Mouse (Mus musculus): ENCODE measurements around the gene Nxpe5.
A peak's percentile ranks its signal among the peaks of the same experiment; 100 is the strongest.

The Nxpe5 gene

DNA sequence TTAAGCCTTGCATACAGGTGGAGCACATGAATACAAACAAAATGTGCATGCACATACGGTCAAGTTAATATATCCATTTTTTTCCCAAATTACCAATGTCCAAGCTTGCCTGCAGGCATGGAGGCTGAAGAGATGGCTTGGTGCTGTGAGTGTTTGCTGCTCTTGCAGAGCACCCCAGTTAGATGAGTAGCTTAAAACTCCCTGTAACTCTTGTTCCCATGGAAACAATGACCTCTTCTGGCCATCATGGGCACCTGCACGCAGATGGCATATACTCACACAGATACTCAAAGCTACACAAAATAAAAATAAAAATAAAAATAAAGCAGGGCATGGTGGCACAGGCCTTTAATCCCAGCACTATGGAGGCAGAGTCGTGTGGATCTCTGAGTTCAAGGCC is 27.4 kb downstream of the Nxpe5 start:
- DNase-seq (ENCODE audit: low read depth, low spot score) = no peak

DNA sequence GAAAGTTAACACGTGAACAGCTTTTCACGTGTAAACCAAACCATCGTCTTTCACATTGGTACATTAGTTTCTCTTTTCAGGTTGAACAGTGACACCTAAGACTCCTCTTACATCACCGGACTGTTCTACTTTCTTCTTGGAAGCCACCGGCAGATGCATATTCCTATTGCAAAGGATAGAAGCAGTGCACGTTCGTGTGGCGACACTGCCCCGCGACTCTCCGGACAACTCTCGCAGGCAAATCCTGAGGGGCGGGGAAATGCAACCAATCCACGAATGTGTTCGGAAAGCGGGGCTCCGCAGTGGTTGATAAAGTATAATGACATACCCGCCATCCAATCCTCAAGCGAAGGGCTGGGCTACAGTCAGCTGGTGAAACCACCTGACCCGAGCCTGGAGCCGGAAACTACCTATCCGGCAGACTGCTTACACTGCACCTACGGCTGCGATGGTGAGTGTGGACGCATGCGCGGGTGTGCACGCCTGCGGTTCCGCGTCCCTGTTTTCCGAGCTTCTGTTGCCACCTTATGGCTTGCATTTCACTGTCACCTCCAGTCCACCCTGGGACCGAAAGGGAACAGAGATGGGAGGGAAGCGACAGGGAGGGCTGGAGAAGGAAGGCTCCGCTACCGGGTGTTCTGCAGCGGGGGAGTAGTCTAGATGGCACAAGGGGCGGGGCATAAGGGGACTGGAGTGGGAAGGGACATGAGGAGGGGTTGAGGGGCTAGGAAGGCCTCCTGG is 29.8 kb downstream of the Nxpe5 start, which contains the start of gene Lamtor4:
Gene Lamtor4 (plus strand): TSS at position 130 of the 741 bp plus-strand sequence.
- DNase-seq (ENCODE audit: low read depth, low spot score) = peak; percentile 98

DNA sequence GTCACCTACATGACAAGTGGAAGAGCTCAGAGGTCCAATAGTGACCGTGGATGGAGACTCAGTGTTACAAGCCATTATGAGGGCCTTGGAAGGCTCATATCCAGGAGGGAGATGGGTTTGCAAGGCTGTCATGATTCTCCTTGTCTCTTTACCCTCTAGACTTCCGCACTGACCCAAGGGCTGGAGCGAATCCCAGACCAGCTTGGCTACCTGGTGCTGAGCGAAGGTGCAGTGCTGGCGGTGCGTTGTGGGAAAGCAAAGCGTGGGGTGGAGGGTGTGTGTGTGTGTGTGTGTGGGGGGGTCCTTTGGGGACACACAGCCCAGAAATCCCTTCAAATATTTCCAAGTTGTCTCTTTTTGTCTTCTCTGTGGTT is 30.4 kb downstream of the Nxpe5 start:
- DNase-seq (ENCODE audit: low read depth, low spot score) = no peak

DNA sequence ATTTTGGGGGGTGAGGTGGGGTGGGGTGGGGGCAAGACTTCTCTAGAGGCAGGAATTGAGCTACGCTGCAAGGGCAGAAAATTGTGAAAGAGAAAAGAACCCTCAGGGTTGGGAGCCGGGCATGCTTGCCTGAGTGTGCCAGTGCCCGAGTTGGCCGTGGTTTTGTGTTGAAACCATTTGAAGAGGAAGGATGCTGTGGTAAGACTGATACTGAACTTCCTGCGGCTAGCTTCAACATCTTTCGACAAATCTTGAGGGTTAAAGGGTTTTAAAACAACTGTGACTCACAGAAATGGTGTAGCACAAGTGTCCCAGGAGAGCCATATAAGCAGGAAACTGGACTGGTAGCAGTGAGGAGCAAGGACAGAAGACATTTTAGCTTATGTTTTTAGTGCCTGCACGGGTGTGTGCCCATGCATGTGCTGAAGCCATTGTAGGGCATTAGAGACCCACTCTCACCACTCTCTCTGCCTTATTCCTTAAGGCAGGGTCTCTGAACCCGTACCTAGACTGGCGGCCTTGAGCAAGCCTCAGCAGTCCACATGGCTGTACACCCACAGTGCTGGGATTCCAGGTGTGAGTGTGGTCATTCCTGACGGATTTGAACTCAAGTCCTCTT is 31.4 kb downstream of the Nxpe5 start:
- no peak for DNase-seq (ENCODE audit: low read depth, low spot score)

DNA sequence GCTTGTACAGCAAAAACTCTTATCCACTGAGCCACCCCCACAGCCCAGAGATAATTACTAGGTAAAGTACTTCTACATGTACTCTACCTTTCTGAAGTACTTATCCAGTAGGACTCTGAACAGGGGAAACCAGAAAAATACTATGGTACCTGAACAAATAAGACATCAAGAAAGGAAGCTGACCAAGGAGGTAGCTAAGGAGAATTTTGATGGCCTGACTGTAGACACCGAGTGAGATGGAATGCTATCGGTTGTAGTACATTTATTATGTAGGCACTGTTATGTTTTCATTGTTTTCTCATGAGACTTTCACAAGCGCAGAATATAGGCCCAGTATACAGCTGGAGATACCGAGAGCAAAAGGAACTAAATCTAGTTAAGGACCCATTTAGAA is 31.9 kb downstream of the Nxpe5 start:
- no peak for DNase-seq (ENCODE audit: low read depth, low spot score)

DNA sequence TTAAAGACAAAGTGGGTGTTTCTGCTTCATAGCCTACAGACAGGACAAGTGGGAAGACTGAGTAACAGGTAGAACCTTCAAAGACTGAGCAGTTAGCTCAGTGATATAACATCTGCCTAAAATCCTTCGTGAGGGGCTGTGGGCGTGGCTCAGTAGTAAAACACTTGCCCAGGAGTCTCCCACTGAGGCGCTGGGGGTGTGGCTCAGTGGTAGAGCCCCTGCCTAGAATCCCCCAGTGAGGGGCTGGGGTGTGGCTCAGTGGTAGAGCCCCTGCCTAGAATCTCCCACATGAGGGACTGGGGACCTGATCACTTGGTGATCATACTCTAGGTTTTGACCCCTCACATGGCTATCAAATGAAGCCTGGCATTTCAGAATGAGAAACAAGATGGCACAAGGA is 32.4 kb downstream of the Nxpe5 start:
- no peak for DNase-seq (ENCODE audit: low read depth, low spot score)

DNA sequence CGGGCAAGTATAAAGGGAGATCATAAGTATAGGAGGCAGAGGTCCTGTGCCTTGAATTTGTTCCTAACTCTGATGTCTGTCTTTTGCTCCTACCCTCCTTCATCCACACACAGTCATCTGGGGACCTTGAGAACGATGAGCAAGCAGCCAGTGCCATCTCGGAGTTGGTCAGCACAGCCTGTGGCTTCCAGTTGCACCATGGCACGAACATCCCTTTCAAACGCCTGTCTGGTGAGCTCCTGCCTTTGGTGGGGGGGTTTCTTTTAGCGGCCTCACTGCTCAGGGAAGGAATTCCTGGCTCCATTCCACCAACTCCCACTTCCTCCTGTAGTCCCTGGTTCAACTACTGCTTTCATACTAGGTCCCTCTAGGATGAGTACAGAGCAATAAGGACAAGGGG is 32.8 kb downstream of the Nxpe5 start:
- DNase-seq (ENCODE audit: low read depth, low spot score) = no peak

DNA sequence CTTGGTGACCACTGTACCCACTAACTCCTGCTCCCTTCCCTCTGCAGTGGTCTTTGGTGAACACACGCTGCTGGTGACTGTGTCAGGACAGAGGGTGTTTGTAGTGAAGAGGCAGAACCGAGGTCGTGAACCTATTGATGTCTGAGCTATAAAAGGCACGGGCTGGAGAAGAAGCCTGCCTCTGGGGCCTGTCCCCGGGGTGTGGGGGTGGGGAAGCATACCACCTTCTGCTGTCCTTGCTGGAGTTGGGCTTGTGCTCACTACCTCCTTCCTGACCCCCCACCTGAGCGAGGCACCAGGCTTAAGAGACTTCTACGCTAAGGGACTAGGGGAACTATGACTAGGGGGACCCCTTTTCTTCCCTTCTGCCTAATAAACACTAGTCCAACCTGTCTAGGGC is 33.3 kb downstream of the Nxpe5 start:
- no peak for DNase-seq (ENCODE audit: low read depth, low spot score)

DNA sequence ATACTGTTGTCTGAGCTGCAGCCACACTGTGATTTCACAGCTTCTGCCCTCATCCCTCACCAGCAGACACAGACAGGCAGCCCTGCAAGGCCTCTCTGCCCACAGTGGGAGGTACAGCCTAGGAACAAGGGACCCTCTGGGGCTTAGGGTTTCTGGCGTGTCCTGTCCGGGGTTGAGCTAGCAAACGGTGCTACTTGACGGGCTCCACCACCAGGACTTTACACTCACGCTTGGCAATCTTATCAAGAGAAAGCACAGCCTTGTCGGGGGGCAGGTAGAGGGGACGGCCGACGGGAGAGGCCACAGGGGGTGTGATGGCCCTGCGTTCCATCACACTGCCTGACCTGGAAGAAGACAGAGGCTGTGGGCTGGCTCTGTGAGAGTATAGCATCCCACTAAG is 34.4 kb downstream of the Nxpe5 start:
- no peak for DNase-seq (ENCODE audit: low read depth, low spot score)

DNA sequence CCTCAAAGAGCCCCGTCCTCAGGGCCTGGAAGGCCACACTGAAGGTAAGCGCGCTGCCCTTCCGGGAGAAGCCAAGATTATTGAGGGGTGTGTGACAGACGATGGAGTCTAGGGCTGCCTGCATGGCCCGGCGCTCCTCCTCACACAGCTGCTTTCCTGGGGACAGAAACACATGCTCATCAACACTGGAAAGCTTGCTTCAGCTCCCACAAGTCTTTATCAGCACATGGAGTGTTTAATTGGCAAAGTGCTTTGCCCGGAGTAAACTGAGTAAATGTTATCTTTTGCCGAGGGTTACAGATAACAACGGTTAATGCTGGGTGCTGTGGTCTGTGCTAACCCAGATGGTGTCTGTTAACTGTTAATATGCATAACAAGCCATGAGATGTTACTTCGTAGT is 35.1 kb downstream of the Nxpe5 start:
- DNase-seq (ENCODE audit: low read depth, low spot score) = no peak

DNA sequence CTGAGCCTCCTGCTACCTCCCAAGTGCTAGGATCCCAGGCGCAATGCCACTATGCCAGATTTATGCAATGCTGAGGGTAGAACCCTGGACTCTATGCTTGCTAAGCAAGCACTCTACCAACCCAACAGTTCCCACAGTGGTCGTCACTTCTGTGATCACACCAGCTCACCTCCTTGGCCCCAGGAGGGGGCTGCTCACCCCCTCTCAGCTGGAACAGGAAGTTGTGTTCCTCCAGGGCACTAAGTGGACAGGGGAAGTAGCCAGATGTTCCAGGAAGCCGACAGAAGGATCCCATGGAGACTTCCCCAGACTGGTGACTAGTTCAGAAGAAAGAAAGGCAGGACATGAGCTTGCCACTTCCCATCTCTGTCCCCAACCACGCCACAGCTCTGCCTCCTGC is 36.3 kb downstream of the Nxpe5 start:
- no peak for DNase-seq (ENCODE audit: low read depth, low spot score)

DNA sequence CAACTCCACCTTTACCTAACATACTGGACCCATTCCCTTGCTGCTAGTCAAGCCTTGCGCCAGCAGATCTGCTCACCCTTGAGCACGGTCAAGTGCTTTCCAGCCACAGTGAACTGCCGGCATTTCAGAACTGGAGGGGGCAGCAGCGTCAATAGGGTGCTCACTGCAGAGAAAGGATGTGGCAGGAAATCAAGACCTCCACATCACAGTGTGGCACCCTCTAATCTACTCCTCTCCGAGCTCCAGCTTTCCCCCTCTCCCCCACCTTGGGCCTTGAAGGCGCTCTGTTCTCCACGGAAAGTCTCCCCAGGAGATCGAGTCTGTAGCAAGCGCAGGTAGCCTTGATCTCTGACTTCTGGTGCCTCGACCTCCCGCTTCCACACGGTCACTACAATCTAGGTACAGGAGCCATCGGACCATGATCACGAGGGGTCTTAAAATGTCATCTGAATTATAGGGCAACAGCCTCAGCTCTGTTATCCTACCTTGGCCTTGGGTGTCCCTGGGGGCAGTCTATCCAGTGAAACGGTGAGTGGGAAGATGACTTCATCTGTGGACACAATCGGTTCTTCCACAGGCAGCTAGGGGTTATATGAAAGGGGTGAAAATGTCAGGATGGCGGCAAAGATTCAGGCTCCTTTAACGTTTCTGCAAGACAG is 37.0 kb downstream of the Nxpe5 start:
- no peak for DNase-seq (ENCODE audit: low read depth, low spot score)

DNA sequence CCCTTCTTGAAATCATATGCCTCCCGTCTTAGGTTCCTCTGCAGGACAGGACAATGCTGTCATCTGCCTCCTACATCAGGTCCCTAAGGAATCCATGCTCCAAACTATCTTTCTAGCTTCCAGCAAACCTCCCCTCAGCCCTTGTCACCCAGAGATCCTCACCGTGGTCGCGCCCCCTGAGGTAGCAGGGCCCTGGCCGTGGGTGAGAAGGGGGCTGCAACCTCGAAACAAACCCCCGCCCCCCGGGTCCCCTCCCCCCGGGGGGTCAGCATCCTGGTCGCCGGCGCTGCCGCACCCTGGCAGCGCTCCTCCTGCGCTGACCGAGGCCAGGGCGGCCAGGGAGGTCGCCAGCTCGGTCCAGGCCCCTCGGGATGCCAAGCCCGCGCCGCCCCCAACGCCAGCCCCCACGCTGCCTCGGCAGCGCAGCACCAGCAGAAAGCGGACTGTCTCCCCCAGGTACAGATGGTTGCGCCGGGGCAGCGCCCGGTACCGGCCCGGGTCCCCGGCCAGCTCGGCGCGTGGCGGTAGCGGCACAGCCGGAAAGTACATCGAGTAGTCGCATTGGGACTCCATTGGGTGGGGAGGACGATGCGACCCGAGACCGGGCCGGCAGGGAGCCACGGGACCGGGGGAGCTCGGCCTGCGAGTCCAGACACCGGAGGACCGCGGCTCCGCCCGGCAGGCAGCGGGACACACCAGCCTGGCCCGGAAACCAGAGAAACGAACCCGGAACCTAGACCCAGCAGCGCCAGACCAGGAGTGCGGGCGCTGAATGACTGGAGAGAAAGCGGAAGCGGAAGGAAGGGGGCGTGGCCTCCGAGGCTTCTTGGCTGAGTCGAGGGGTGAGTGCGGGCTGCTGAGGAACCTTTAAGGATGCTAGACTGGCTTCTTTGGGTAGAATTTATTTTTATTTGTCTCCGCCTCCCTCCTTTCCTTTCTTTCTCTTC is 37.8 kb downstream of the Nxpe5 start, which contains the start of gene BC037034:
Gene BC037034 (minus strand): TSS at position 774 of the 947 bp plus-strand sequence.
- peak; percentile 88 for DNase-seq (ENCODE audit: low read depth, low spot score)

DNA sequence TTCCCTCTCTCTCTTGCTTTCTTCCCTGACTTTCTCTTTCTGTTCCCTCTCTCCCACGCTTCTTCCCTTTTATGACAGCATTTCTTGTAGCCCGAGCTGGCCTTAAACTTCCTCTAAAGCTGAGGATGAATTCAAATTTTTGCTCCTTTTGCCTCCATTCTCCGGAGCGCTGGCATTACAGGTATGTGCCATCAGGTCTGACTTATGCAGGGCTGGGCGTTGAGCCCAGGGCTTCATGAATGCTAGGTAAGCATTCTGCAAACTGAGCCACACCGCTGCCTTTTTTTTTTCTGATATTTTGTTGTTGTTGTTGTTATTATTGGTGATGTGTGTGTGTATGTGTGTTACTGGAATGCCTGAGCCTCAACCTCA is 38.5 kb downstream of the Nxpe5 start:
- no peak for DNase-seq (ENCODE audit: low read depth, low spot score)

DNA sequence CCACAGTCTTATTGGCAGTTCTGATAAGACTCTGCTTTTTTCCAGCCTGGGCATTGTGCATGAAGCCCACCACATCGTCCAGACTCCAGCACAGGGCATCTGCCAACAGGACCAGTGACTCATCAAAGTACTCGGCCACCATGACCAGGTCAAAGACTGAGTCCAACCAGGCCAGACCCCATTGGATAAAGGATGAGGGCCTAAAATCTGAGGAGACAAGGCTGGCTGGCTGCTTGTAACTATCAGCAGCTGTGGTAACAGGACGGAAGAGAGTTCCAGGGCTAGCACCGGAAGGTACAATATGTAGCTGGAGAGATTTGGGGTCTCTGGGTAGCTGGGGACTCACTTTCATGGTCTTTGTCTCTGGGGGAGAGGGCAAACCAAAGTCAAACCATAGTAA is 40.0 kb downstream of the Nxpe5 start:
- DNase-seq (ENCODE audit: low read depth, low spot score) = no peak

DNA sequence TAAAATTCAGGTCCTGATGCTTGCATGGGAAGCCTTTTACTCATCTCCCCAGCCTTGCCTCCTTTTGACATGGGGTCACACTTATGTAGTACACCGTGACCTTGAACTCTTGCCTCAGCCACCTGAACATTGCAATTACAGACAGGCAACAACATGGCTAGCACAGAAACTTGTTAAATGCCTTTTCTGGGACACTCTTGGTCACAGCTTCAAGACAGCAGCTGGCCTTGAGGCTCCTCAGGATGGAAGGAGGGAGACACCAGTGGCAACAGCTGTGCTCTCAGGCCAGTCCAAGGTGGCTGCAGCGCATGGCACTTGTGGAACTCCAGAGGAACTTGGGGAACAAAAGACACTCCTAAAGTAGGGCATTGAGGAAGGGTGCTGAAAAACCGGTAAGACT is 41.4 kb downstream of the Nxpe5 start:
- DNase-seq (ENCODE audit: low read depth, low spot score) = no peak

DNA sequence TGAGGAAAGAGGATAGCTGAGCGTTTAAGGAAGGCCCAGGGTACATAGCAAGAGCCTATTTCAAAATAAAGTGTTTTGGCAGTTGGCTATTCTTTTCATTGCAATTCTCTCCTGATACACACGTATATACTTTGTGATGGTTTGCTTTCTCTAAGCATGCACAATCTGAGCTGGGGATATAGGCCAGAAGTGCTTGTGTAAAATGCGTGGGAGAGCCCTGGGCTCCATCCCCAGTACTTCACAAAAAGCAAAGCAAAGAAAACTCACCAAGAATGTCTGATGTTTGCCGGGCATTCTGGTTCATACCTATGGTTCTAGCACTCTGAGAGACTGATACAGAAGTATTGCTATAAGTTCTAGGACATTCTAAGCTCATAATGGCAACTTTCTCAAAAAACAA is 43.3 kb downstream of the Nxpe5 start:
- DNase-seq (ENCODE audit: low read depth, low spot score) = peak; percentile 32

DNA sequence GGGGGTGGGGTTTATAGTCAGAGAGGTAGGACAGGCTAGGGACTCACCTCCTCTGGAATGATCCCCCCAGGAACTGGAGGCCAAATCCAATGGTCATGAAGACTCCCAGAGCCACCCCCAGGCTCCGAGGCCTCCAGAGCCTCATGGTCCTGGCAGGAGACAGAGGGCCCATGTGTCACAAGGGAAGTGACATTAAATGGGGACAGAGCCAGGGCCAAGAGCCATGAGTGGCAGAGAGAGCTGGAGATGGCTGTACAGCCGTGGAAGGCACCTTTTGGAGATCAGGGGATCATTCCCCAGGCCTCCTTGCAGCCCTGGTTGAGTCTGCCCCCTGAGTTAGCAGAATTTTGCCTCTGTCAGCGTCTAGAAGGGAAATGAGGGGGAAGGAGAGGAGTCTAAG is 45.5 kb downstream of the Nxpe5 start:
- DNase-seq (ENCODE audit: low read depth, low spot score) = no peak

DNA sequence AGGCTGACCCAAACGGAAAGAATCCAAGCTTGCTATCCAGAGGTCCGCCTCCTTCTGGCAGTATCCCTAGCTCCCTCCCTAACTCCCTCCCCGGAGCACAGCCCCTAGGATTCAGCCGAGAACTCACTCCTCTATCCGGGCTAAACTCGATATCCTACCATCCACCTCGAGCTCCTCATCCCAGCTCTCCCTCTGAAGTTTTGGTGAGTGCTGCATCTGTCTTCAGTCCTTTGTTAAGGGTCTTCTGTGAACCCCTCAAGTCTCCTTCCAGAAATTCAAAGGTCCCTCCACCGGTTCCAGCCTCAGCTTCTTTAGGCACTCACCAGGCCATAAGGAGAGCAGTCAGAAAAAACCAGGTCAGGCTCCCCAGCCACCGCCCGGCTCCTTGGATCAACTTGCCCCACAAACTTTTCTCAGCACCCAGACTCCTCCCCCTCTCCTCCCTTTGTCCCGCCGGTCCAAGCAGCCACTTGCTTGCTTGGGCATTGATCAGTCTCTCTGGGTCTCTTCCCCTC is 46.8 kb downstream of the Nxpe5 start, which contains the start of gene Gal3st4:
Gene Gal3st4 (minus strand): TSS at position 432 of the 515 bp plus-strand sequence.
- DNase-seq (ENCODE audit: low read depth, low spot score) = no peak

DNA sequence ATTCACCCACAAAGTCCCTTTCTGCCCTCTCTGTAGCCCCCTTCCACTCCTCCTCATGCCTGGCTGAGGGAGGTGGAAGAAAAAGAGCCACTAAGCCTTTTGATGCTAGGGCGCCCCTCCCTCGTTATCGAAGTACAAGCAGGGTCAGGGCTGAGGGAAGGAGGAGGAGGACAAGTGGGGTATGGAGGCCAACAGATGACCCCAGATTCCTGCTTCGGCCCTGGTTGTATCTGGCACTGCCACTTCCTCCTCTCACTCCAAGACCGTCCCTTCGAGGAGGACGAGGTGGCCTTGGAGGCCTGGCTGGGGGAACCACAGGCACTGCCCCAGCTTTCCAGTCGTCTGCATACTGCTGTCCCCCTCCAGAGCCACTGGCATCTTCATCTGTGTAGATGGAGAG is 48.5 kb downstream of the Nxpe5 start:
- no peak for DNase-seq (ENCODE audit: low read depth, low spot score)

DNA sequence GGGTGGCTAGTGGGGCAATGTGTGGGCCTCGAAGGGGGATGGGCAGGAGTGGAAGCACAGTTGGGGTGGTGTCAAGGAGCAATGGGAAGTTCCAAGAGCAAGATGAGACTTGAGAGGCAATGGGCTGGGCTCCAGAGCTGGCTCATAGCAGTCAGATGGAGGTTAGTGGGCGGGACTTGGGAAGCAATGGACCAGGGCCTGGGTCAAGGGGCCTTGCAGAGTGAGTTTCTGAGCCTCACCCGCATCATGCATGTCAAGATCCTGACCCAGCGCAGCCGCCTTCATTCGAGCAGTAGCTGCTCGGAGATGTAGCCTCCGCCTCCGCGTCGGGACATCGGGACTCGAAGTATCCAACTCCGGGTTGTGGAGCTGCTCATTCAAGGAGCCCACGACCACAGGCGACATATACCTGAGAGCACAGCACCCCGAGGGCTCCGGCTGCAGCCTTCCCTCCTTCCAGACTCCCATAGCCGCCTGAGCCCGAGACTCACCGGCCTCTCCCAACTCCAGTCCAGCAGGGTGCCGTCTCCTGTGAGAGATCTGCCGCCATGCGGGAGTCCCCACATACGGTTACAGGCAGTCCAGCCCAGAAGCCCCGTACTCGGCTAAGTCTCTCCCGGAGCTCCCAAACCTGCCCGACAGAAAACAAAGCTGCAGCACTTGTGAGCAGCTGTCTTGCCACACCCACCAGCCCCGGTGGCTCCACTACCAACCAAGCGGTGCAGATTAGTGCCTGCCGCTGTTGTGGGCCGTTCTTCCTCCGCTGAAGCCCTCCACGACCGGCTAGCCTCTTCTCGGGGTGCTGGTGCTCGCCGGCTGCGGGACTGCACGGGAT is 49.7 kb downstream of the Nxpe5 start:
- no peak for DNase-seq (ENCODE audit: low read depth, low spot score)

All from telencephalon, adult 2 months (tissue).